Mouse (Mus musculus): ENCODE results near the gene Prlr. TPM values are rescaled to one million over a fixed set of nuclear protein-coding genes. Genes with fewer than 3 reads are reported as not detected.

Prlr gene
- polyA plus RNA-seq, 1 experiment, result 1.1 TPM

GRCm38 (mm10) chr15:10306461-10306860 lies 129.4 kb downstream of the Prlr start:
- no peaks in the 10 kb centered on the region for H3K4me1 ChIP-seq (ENCODE audit: control insufficient read depth, insufficient read depth, low read length)
- no peak overlapping the region for H3K27ac ChIP-seq (ENCODE audit: control insufficient read depth, insufficient read depth, low read depth, low read length, poor library complexity)
- 78% methylated on average over 1 of the region's 1 CpGs for WGBS
- no peak overlapping the region for H3K4me3 ChIP-seq (replicated peaks; ENCODE audit: control insufficient read depth, low read depth, low read length)
- TF ChIP-seq POLR2A (IDR thresholded peaks at IDR 0.05; ENCODE audit: borderline replicate concordance, control insufficient read depth, low read depth, low read length) (no peak), CTCF (IDR thresholded peaks at IDR 0.05; ENCODE audit: control insufficient read depth, insufficient read depth, low read length) (no peak)

DNA sequence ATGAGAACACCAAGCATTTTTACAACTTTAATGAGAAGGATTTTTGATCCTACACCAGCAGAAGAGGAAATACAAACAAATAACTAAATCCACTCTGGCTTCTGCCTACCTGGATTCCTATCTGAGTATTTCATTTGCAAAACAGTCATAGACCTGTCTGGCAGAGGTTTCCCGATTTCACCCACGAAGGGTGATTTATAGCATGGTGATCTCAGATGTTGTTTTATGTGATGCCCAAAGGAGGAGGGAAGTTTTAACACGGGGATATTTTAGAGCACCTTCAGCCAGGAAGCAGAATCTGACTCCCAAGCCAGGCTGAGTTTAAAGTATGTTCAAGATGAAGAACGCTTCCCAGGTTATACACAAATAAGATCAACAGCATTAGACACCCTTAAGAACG lies 134.8 kb downstream of the Prlr start:
- WGBS, result 56% methylated on average over 5 of the region's 5 CpGs
- TF ChIP-seq POLR2A (IDR thresholded peaks at IDR 0.05; ENCODE audit: borderline replicate concordance, control insufficient read depth, low read depth, low read length) (no peak), CTCF (IDR thresholded peaks at IDR 0.05; ENCODE audit: control insufficient read depth, insufficient read depth, low read length) (no peak)

GRCm38 (mm10) chr15:10313522-10314455 lies 136.8 kb downstream of the Prlr start:
- TF ChIP-seq CTCF (IDR thresholded peaks at IDR 0.05; ENCODE audit: control insufficient read depth, insufficient read depth, low read length) (0 out of 2 replicates have a peak, but pooled peaks have one; percentile 9), POLR2A (IDR thresholded peaks at IDR 0.05; ENCODE audit: borderline replicate concordance, control insufficient read depth, low read depth, low read length) (no peak)
- Histone ChIP-seq H3K4me3 (replicated peaks; ENCODE audit: control insufficient read depth, low read depth, low read length) (no peak overlapping the region), H3K4me1 (ENCODE audit: control insufficient read depth, insufficient read depth, low read length) (no peaks in the 10 kb centered on the region), H3K27ac (ENCODE audit: control insufficient read depth, insufficient read depth, low read depth, low read length, poor library complexity) (no peak overlapping the region)
- 45% methylated on average over 7 of the region's 7 CpGs for WGBS

More for the DNA sequence above, 134.8 kb downstream of the Prlr start:
- Histone ChIP-seq H3K4me1 (ENCODE audit: control insufficient read depth, insufficient read depth, low read length) (no peaks in the 10 kb centered on the region), H3K27ac (ENCODE audit: control insufficient read depth, insufficient read depth, low read depth, low read length, poor library complexity) (no peak overlapping the region), H3K4me3 (replicated peaks; ENCODE audit: control insufficient read depth, low read depth, low read length) (no peak overlapping the region)

DNA sequence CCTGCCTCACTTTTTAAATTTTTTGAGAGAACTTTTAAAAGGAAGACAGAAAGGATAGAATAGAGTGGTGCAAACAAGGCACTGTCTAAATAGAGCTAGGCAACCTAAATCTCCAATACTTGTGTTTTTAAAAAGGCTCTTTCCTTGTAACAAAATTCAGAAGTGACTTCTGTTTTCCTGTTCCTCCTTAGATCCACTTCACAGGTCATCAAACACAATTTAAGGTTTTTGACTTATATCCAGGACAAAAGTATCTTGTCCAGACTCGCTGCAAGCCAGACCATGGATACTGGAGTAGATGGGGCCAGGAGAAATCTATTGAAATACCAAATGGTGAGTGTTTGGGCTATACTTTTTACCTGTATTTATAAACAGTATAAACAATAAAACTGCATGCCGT lies 148.0 kb downstream of the Prlr start, which contains the start of gene Gm21973:
Gm21973 (plus strand) TSS at position 301 of the 400 bp plus-strand sequence.
- Histone ChIP-seq H3K27ac (ENCODE audit: control insufficient read depth, insufficient read depth, low read depth, low read length, poor library complexity) (no peak within 1 kb of the TSS), H3K4me3 (replicated peaks; ENCODE audit: control insufficient read depth, low read depth, low read length) (no peak within 1 kb of the TSS)
- WGBS, result 81% methylated on average over 2 of the region's 2 CpGs

GRCm38 (mm10) chr15:10330626-10331025 lies 153.6 kb downstream of the Prlr start:
- no peaks in the 10 kb centered on the region for H3K4me1 ChIP-seq (ENCODE audit: control insufficient read depth, insufficient read depth, low read length)
- no peak overlapping the region for H3K27ac ChIP-seq (ENCODE audit: control insufficient read depth, insufficient read depth, low read depth, low read length, poor library complexity)
- 82% methylated on average over 3 of the region's 3 CpGs for WGBS
- no peak overlapping the region for H3K4me3 ChIP-seq (replicated peaks; ENCODE audit: control insufficient read depth, low read depth, low read length)
- TF ChIP-seq CTCF (IDR thresholded peaks at IDR 0.05; ENCODE audit: control insufficient read depth, insufficient read depth, low read length), result no peak
- TF ChIP-seq POLR2A (IDR thresholded peaks at IDR 0.05; ENCODE audit: borderline replicate concordance, control insufficient read depth, low read depth, low read length), result no peak

More for the DNA sequence above, 148.0 kb downstream of the Prlr start, which contains the start of gene Gm21973:
- TF ChIP-seq CTCF (IDR thresholded peaks at IDR 0.05; ENCODE audit: control insufficient read depth, insufficient read depth, low read length), result no peak
- TF ChIP-seq POLR2A (IDR thresholded peaks at IDR 0.05; ENCODE audit: borderline replicate concordance, control insufficient read depth, low read depth, low read length), result no peak
- H3K4me1 ChIP-seq (ENCODE audit: control insufficient read depth, insufficient read depth, low read length), result no peaks in the 10 kb centered on the region

- no peak overlapping the region for H3K27ac ChIP-seq (ENCODE audit: control insufficient read depth, insufficient read depth, low read depth, low read length, poor library complexity)
- H3K4me1 ChIP-seq (ENCODE audit: control insufficient read depth, insufficient read depth, low read length), result no peaks in the 10 kb centered on the region
- H3K4me3 ChIP-seq (replicated peaks; ENCODE audit: control insufficient read depth, low read depth, low read length), result no peak overlapping the region
- TF ChIP-seq CTCF (IDR thresholded peaks at IDR 0.05; ENCODE audit: control insufficient read depth, insufficient read depth, low read length) (no peak), POLR2A (IDR thresholded peaks at IDR 0.05; ENCODE audit: borderline replicate concordance, control insufficient read depth, low read depth, low read length) (no peak)
- 91% methylated on average over 1 of the region's 1 CpGs for WGBS
Observed at GRCm38 (mm10) chr15:10332566-10332965, 155.5 kb downstream of the Prlr start.

DNA sequence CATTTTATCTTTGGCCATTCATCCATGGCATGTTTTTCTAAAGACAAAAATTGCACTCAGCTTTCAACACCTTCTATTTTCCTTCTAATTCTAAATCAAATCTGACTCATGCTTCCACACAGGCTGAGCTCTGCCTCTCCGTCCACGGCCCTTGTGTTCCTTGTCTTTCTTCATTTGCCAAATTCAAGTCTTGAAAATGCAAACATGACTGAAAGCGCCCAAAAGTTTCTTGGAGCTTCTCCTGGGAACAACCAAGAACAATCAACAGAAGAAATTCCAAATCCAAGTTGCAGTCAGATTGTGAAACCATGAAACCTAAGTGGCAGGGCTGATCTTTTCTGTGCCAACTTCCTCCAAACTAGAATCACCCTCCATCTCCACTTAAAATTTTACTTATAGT lies 161.6 kb downstream of the Prlr start:
- 76% methylated on average over 3 of the region's 3 CpGs for WGBS
- H3K27ac ChIP-seq (ENCODE audit: control insufficient read depth, insufficient read depth, low read depth, low read length, poor library complexity), result no peak overlapping the region
- no peaks in the 10 kb centered on the region for H3K4me1 ChIP-seq (ENCODE audit: control insufficient read depth, insufficient read depth, low read length)
- TF ChIP-seq POLR2A (IDR thresholded peaks at IDR 0.05; ENCODE audit: borderline replicate concordance, control insufficient read depth, low read depth, low read length) (no peak), CTCF (IDR thresholded peaks at IDR 0.05; ENCODE audit: control insufficient read depth, insufficient read depth, low read length) (no peak)
- H3K4me3 ChIP-seq (replicated peaks; ENCODE audit: control insufficient read depth, low read depth, low read length), result no peak overlapping the region

DNA sequence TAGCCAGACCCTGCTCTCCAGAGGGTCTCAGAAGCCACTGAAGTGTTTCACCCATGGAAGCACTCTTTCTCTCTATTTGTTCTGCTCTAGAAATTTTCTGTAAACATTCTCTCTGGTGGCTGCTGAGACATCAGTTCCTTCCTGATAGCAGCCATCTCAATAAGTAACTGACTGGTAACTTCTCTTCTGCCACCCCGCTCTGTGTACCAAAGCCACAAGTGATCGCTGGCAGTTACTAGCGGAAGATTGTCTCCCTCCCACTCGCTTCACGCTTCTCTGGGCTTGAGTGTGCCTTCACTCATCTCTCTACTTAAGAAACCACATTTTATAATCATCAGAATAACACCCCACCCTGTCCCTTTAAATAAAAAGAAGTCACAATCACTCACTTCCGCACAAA lies 170.0 kb downstream of the Prlr start:
- no peak overlapping the region for H3K4me3 ChIP-seq (replicated peaks; ENCODE audit: control insufficient read depth, low read depth, low read length)
- H3K27ac ChIP-seq (ENCODE audit: control insufficient read depth, insufficient read depth, low read depth, low read length, poor library complexity), result no peak overlapping the region
- no peaks in the 10 kb centered on the region; the same call in none of the 2 replicates for H3K4me1 ChIP-seq (ENCODE audit: control insufficient read depth, insufficient read depth, low read length)
- 64% methylated on average over 6 of the region's 6 CpGs for WGBS
- no peak for TF ChIP-seq CTCF (IDR thresholded peaks at IDR 0.05; ENCODE audit: control insufficient read depth, insufficient read depth, low read length)
- TF ChIP-seq POLR2A (IDR thresholded peaks at IDR 0.05; ENCODE audit: borderline replicate concordance, control insufficient read depth, low read depth, low read length), result no peak
